Mouse (Mus musculus) limb, embryonic 15.5 days (tissue): ENCODE measurements around the gene Vrk1. TPM values are rescaled to one million over a fixed set of nuclear protein-coding genes. Genes with fewer than 3 reads are reported as not detected.

Experiments used
- ATAC-seq: fragments of 200-750 bp; cut with Nextera tagmentation; 2 replicates; pipeline ENCODE4 v1.8.0; 2017; ENCODE audit warnings: low read depth, moderate TSS enrichment; ENCODE audit not compliant: insufficient number of reproducible peaks, low FRiP score, low TSS enrichment
- H3K27ac ChIP-seq: fragments of 300-500 bp; sonication (generic); 2 replicates; pipeline ENCODE4 v1.5.1; 2015; ENCODE audit warnings: moderate library complexity, mild to moderate bottlenecking, inconsistent platforms
- H3K27me3 ChIP-seq: fragments of 300-500 bp; sonication (generic); 2 replicates; pipeline ENCODE4 v1.6.1; 2015; ENCODE audit warnings: inconsistent platforms
- H3K36me3 ChIP-seq: fragments of 300-500 bp; sonication (generic); 2 replicates; pipeline ENCODE4 v1.6.1; 2015; ENCODE audit warnings: inconsistent platforms
- H3K4me1 ChIP-seq: fragments of 300-500 bp; sonication (generic); 2 replicates; pipeline ENCODE4 v1.6.1; 2015; ENCODE audit warnings: inconsistent platforms
- H3K4me2 ChIP-seq: fragments of 300-500 bp; sonication (generic); 2 replicates; pipeline ENCODE4 v1.6.1; 2015; ENCODE audit warnings: mild to moderate bottlenecking, inconsistent platforms
- H3K4me3 ChIP-seq: fragments of 300-500 bp; sonication (generic); 2 replicates; pipeline ENCODE4 v1.5.1; 2015; ENCODE audit warnings: mild to moderate bottlenecking, inconsistent platforms
- H3K9ac ChIP-seq: fragments of 300-500 bp; sonication (generic); 2 replicates; pipeline ENCODE4 v1.6.1; 2015; ENCODE audit warnings: inconsistent platforms
- H3K9me3 ChIP-seq: fragments of 300-500 bp; sonication (generic); 2 replicates; pipeline ENCODE4 v1.6.1; 2016; ENCODE audit warnings: inconsistent platforms
- WGBS: fragments of 180-500 bp; shearing (Covaris S2); methylation state at CpG from one replicate; pipeline ENCODE4 v1.1.7; 2015; 5-methylcytosine and 5-hydroxymethylcytosine counted together
- polyA plus RNA-seq: library from polyadenylated mRNA; unstranded; fragments of >200 nt; fragmentation: Nextera tagmentation; extraction: Ambion mirVana; gene quantifications from 2 replicates; pipeline ENCODE4 v1.2.1, GENCODE M21; 2015

The Vrk1 gene
- 49.1 and 51.8 TPM in 2 replicates for polyA plus RNA-seq

DNA sequence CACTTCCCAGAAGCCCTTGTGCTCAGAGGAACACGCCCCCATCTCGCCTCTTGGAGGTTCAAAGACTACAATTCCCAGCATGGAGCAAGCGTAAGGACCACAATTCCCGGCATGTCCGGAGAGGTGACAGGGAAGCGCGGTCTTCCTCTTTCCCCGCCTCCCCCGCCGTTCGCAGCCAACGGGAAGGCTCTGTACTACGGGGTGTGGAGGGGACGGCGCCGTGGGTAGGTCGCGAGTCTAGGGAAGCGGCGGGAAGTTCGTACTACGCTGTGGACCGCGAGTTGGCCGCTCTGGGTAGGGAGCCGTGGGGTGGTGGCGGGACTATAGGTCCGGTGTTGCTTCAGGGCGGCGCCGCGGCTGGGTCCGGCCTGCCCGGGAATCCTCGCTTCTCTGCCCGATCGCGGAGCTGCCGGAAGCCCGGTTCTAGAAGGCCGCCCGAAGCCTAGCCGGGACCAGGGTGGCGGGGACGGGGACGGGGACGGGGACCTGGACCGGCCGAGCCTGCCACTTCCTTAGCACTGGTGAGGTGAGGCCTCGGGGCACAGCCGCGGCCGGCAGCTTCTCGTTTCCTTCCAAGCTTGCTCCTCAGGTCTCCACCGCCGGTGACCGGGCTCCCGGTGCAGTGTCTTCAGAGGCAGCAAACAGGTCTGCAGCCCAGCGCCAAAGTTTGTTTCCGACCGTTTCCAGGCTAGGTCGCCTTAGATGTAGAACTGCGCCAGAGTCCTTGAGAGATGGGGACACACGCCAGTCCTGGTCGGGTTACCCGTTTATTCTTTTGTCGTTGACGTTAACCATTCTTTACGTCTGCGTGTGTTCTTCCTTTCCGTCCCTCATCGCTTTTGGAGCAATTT is at the start of gene Vrk1:
Vrk1 (plus strand) TSS at position 164 of the 851 bp plus-strand sequence.
- H3K4me2 ChIP-seq = peak within 1 kb of the TSS; percentile 78
- H3K9me3 ChIP-seq = no peaks in the 10 kb centered on the region
- peak within 1 kb of the TSS; percentile 47; the same call in 1 of the 2 replicates for H3K27ac ChIP-seq
- H3K4me3 ChIP-seq = peak within 1 kb of the TSS; percentile 92
- H3K27me3 ChIP-seq = no peaks in the 10 kb centered on the region
- H3K36me3 ChIP-seq = no peaks in the 10 kb centered on the region
- WGBS = 0% methylated on average over 66 of the region's 72 CpGs
- peak; percentile 100 for ATAC-seq
- H3K4me1 ChIP-seq = 0 out of 2 replicates have a peak, but pooled peaks cover 6% of the 10 kb centered on the region
- peak within 1 kb of the TSS; percentile 72 for H3K9ac ChIP-seq

DNA sequence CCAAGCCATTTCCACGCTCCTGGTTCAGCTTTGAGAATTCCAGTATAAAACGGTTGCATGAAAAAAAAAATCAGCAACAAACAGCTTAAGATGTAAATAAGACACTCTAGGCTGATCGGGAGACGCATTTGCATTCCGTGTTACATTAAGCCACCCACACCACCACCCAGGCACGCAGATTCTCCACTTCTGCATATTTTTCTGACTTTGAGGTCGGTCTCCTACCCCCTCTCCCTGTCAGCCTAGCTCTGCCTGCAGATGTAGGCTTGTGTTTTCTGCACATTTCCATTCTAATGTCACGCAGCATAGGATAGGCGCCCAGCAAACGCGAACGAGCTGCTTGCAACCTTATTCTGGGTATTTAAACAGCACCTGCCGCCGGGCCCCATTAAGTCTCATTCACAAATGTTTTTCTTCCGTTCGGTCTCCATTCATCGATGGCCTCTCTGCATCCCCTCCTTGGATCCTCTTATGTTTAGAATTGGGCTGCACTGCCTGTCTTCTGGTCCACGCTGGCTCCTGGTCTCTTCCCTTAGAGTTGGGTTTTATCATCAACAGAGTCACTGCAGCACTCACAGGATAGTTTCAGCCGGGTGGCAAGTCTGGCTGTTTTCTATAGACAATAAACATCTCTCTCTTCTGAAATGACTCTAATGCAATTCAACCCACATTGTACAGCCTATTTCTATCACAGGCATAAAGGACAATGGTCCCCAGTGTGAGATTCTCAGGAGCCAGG is 49.3 kb upstream of the Vrk1 start:
- Histone ChIP-seq H3K9ac (no peak overlapping the region), H3K27me3 (peaks cover 38% of the 10 kb centered on the region), H3K27ac (no peak overlapping the region), H3K4me2 (no peak overlapping the region), H3K4me3 (no peak overlapping the region), H3K4me1 (peaks cover 23% of the 10 kb centered on the region), H3K36me3 (no peaks in the 10 kb centered on the region), H3K9me3 (no peaks in the 10 kb centered on the region)
- 13% methylated on average over 19 of the region's 19 CpGs for WGBS
- ATAC-seq = no peak

DNA sequence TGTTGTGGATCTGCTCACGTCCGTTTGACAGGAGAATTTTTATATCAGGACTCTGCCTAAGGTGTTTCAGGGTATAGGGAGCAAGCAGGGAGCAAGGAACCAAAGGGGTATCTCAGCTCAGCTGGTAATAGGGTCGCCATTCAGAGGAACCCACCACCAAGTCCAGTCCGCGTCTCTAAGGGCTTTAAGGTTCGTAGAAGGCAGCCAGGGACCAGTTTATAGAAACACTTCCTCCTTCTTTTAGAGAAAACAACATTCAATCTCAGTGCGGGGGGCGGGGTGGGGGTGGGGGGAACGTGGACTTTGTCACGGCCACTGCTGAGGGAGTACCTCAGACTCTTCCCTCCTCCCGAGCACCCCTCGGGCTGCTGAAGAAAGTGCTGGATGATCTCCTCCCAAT is 48.4 kb upstream of the Vrk1 start:
- Histone ChIP-seq H3K4me2 (0 out of 2 replicates have a peak overlapping the region, but pooled peaks have one; percentile 96), H3K9ac (no peak overlapping the region), H3K9me3 (no peaks in the 10 kb centered on the region), H3K4me1 (peaks cover 23% of the 10 kb centered on the region), H3K4me3 (peak overlapping the region; percentile 51; the same call in 1 of the 2 replicates), H3K27ac (no peak overlapping the region), H3K27me3 (peaks cover 41% of the 10 kb centered on the region), H3K36me3 (no peaks in the 10 kb centered on the region)
- ATAC-seq = no peak
- 10% methylated on average over 12 of the region's 12 CpGs for WGBS

DNA sequence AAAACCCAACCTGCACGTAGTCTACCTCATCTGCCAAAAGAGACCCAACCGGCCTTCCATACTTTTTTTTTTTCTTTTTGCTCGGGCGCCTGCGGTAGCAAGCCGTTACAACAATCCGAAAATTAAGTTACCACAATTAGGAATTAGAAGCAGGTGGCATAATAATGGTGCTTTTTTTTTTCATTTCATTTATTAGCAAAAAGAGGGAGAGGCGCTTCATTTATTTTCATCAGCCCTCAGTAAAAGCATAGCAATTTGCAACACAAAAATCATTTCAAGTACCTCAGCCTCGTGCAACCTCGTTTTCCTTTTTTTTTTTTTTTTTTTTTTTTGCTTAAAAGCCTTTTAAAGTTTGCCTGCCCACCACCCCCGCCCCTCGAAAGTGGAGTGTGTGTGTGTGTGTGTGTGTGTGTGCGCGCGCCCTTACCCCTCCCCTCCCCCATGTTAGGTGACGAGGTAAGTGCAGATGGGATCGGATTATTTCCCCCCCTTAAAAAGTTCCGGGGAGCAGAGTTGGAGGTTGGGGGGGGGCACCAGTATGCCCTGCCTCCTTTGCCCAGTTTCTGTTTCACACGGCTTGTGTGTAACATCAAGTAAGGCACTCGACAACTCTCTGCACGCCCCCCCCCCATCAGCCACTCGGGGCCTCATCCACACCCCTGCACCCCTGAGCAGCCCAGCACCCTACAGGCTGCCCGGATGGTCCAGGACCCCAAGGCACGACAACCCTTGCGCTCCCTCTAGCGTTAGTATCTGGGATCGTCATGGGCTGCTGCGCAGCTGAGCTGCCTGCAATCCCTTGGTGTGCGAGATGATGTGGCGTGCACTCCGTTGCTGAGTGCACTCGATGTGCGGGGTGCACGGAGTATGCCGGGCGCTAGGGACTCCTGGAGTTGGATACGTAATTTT is 47.7 kb upstream of the Vrk1 start:
- Histone ChIP-seq H3K27me3 (peaks cover 41% of the 10 kb centered on the region), H3K4me3 (peak overlapping the region; percentile 51)
- WGBS = under 1% methylated on average over 36 of the region's 37 CpGs

DNA sequence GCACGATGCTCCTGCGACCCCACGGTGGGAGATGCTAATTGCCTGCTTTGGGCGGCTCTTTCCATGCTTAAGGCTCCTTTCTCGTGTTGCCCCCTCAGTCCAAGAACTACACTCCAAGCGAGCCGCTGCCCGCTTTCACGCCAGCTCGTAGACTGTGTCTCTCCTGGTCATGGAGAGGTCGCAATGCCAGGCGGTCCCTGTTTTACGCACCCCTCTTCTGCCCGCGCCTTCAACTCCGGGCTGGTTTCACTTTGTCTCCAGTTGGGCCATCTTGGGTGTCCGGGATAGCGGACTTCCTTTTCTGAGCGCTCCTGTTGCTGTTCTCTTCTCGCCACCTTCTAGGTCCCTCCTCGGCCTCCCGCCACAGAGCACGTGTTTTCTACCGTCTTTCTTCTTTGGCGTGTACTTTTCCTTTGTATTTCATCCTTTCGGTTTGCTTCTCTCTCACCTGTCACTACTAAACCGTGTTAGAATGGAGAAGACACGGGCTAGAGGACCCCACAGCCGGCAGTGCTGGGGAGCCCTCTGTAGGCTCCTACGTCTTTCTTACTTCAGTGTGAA is 46.9 kb upstream of the Vrk1 start:
- Histone ChIP-seq H3K27ac (no peak overlapping the region), H3K4me3 (peak overlapping the region; percentile 51), H3K9ac (peak overlapping the region; percentile 37), H3K4me2 (peak overlapping the region; percentile 96), H3K27me3 (peaks cover 46% of the 10 kb centered on the region), H3K4me1 (peaks cover 31% of the 10 kb centered on the region), H3K36me3 (no peaks in the 10 kb centered on the region), H3K9me3 (no peaks in the 10 kb centered on the region)
- ATAC-seq = peak; percentile 45; the same call in 1 of the 2 replicates
- 5% methylated on average over 30 of the region's 30 CpGs for WGBS

More for the DNA sequence above, 47.7 kb upstream of the Vrk1 start:
- no peaks in the 10 kb centered on the region for H3K9me3 ChIP-seq
- peak; percentile 78 for ATAC-seq
- peaks cover 26% of the 10 kb centered on the region for H3K4me1 ChIP-seq
- H3K9ac ChIP-seq = peak overlapping the region; percentile 37
- peak overlapping the region; percentile 96 for H3K4me2 ChIP-seq
- no peaks in the 10 kb centered on the region for H3K36me3 ChIP-seq
- no peak overlapping the region for H3K27ac ChIP-seq

DNA sequence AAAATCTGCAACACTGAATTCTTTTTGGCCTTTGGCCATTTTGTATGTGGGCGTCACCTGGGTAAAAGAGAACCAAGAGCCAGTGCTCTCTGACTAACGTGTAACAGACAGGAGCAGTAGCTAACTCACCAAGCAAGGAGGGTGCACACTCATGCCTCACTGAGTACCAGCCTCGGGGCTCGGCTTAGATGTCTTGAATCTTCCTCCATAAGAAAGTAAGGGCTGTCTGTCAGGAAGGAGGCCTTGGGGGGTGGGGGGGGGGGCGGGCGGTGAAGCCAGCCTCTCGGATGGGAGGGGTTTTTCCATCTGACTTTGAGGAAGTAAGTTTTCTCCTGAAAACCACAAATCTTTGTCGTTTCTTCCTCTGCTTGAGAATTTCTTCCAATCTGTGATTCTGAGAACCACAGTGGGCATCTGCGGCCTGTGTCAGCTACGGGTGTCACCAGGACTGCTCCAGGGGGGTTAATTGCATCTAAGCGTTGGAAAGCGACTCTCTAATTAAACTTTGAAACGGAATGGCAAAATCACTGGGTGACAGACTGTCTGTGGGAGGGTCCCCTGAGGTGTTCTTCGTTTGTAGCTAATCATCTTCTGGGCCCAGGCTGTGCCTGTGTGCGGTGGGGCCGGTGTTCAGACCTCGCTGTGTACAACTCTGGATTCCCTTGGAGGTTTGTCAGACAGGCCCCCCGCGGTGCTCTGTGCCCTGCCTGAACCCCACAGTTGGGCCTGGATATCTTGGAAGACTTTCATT is 43.0 kb upstream of the Vrk1 start:
- H3K4me2 ChIP-seq = no peak overlapping the region
- H3K4me1 ChIP-seq = peaks cover 21% of the 10 kb centered on the region; the same call in 1 of the 2 replicates
- 38% methylated on average over 18 of the region's 19 CpGs for WGBS
- H3K27ac ChIP-seq = no peak overlapping the region
- no peak overlapping the region for H3K4me3 ChIP-seq
- no peaks in the 10 kb centered on the region for H3K9me3 ChIP-seq
- H3K9ac ChIP-seq = no peak overlapping the region
- peaks cover 16% of the 10 kb centered on the region for H3K27me3 ChIP-seq
- no peaks in the 10 kb centered on the region for H3K36me3 ChIP-seq
- ATAC-seq = no peak

DNA sequence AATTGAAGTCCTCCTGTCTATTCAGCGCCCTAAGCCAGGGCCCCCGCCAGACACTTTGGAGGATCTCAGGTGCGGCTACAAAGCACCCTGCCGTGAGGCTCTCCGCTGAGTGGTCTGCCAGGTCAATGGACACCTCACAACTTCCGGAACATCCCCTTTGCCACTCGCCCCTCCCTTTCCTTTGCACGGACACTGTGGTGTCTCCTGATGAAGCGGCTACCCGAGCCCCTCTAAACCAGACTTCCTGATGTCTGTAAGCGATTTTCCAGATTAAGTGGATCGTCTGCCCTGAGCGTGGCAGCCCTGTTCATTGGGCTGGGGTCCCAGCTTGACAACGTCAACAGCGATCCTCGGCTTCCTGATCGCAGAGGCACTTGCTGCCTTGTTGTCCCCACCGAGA is 42.2 kb upstream of the Vrk1 start:
- Histone ChIP-seq H3K9me3 (no peaks in the 10 kb centered on the region), H3K27me3 (peaks cover 16% of the 10 kb centered on the region; the same call in 1 of the 2 replicates), H3K4me1 (peaks cover 16% of the 10 kb centered on the region; the same call in 1 of the 2 replicates), H3K4me2 (peak overlapping the region; percentile 27), H3K9ac (no peak overlapping the region), H3K4me3 (peak overlapping the region; percentile 4; the same call in 1 of the 2 replicates), H3K27ac (no peak overlapping the region), H3K36me3 (no peaks in the 10 kb centered on the region)
- no peak for ATAC-seq
- 16% methylated on average over 18 of the region's 18 CpGs for WGBS

DNA sequence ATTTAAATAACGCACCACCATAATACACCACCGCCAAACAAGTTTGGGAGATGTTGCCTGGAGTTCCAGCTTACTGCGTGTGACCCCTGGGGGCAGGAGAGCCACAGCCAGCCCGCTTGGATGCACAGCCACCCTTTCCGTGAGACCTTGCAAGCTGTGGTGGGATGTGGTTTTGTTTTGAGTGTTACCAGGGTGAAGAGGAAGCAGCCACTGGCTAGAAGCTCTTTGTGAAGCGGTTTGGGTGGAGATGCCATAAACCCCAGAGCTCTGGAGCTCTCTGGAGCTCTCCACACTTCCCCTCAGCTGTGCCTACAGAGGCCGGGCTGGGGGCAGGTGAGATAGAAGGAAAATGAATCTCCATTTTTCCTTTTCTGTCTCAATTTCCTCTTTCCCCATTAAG is 38.8 kb upstream of the Vrk1 start:
- no peaks in the 10 kb centered on the region for H3K9me3 ChIP-seq

DNA sequence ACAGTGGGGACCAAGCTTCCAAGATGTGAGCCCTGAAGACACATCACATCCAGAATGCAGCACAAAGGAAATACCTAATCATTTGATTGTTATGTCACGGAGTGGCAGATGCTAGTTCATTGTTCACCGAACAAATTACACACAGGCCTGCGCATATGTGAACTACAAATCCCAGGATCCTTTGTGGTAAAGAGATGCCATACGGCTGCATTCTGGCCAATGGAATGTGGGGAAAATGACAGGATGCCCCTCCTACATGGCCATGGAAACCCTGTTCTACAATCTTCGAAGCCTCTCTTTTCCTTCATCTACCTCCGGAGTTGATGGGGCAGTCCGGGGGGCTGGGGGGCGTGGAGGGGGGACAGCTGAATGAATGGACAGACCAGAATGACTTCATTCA is 37.4 kb upstream of the Vrk1 start:
- Histone ChIP-seq H3K36me3 (no peaks in the 10 kb centered on the region), H3K9ac (no peak overlapping the region), H3K27ac (no peak overlapping the region), H3K4me2 (no peak overlapping the region), H3K27me3 (peaks cover 4% of the 10 kb centered on the region; the same call in 1 of the 2 replicates), H3K4me1 (0 out of 2 replicates have a peak, but pooled peaks cover 4% of the 10 kb centered on the region), H3K9me3 (no peaks in the 10 kb centered on the region), H3K4me3 (no peak overlapping the region)
- WGBS = 89% methylated on average over 8 of the region's 8 CpGs
- no peak for ATAC-seq

More for the DNA sequence above, 38.8 kb upstream of the Vrk1 start:
- Histone ChIP-seq H3K4me3 (no peak overlapping the region), H3K27me3 (peaks cover 5% of the 10 kb centered on the region; the same call in 1 of the 2 replicates), H3K9ac (no peak overlapping the region), H3K27ac (no peak overlapping the region), H3K4me1 (0 out of 2 replicates have a peak, but pooled peaks cover 8% of the 10 kb centered on the region), H3K4me2 (no peak overlapping the region), H3K36me3 (no peaks in the 10 kb centered on the region)
- 49% methylated on average over 7 of the region's 7 CpGs for WGBS
- ATAC-seq = no peak

DNA sequence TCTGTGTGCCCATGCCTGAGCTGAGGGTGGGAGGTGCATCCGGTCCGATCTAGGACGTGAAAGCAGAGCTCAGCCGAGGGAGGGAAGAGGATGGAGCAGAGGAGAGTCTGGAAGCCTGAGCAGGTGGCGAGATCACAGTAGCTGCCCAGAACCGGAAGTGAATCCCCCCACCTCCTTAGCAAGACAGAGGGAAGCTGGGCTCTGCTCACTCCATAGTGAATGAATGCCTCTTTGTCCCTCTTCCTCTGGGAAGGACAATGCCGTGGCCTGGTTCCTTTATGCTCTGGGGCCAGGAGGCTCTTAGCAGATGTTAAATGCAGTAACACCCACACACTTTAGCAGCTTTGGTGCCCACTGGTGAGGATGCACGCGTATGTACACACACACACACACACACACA is 36.3 kb upstream of the Vrk1 start:
- no peak overlapping the region for H3K9ac ChIP-seq
- no peak overlapping the region for H3K4me2 ChIP-seq
- H3K27ac ChIP-seq = no peak overlapping the region
- H3K4me3 ChIP-seq = no peak overlapping the region
- no peaks in the 10 kb centered on the region for H3K36me3 ChIP-seq
- no peak for ATAC-seq
- H3K9me3 ChIP-seq = no peaks in the 10 kb centered on the region
- 58% methylated on average over 9 of the region's 9 CpGs for WGBS
- no peaks in the 10 kb centered on the region for H3K27me3 ChIP-seq
- H3K4me1 ChIP-seq = no peaks in the 10 kb centered on the region
